Mouse (Mus musculus) splenic B cell, adult 2 months (primary cell): ENCODE data around the gene Nop9.

Source experiments
- DNase-seq: peaks from one replicate; pipeline ENCODE4 v3.0.0-alpha.2; 2011; ENCODE audit warnings: low read depth, low spot score
- H3K27me3 ChIP-seq: 2 replicates; pipeline ENCODE4 v1.6.1; 2012; ENCODE audit warnings: mild to moderate bottlenecking, low read length, moderate library complexity, mixed read lengths; ENCODE audit not compliant: control insufficient read depth, poor library complexity, insufficient read depth, severe bottlenecking
- H3K36me3 ChIP-seq: 2 replicates; pipeline ENCODE4 v1.6.1; 2012; ENCODE audit warnings: mild to moderate bottlenecking, low read length, moderate library complexity, mixed read lengths; ENCODE audit not compliant: control insufficient read depth, poor library complexity, insufficient read depth, severe bottlenecking

Gene Nop9

GRCm38 (mm10) chr14:55745180-55745860, at the start of gene Nop9, which contains the start of gene Dhrs1:
Gene Nop9 (plus strand): TSS chr14:55745693.
Gene Dhrs1 (minus strand): TSS chr14:55745690.
- Histone ChIP-seq H3K36me3 (peaks cover 12% of the 10 kb centered on the region), H3K27me3 (no peaks in the 10 kb centered on the region)
- DNase-seq, result peak; percentile 86

DNA sequence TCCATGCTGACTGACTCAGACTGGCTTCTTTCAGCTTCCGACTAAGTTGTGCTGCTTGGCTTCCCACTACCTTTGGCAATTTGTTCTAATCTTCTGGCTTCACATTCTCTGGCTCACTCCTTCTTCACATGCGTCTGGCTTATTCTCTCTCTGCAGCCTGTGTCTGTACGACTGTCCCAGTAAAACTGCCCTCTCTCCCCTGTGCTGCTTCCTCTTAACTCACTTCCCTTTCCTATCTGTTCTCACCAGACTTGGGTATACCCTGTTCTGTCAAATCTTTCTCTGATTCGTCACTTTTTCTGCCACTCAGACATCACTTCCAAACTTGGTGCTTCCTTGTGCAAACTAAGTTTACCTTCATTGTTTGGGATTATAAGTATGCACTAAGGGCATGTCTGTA, 48.3 kb upstream of the Nop9 start:
- peak; percentile 29 for DNase-seq
- no peaks in the 10 kb centered on the region for H3K36me3 ChIP-seq
- H3K27me3 ChIP-seq, result no peaks in the 10 kb centered on the region

GRCm38 (mm10) chr14:55701131-55701530, 44.4 kb upstream of the Nop9 start:
- Histone ChIP-seq H3K36me3 (no peaks in the 10 kb centered on the region), H3K27me3 (no peaks in the 10 kb centered on the region)
- no peak for DNase-seq

DNA sequence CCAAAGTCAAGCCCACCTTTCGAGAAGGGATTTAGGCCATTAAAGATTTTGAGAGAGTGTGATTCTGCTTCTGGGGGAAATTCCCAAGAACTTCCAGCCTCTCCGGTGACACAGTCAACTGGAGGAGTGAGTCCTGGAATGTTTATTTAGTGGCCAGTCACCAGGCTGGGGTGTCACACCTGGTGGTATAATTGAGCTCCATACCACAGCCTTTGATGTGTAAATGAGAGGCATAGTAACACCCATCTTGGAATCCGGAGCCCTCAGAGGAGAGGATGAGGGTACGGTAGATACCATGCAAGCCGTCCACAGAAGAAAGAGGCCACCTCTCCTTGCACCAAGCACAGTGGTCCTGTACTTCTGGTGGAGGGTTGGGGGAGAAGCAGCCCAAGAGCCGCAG, 42.7 kb upstream of the Nop9 start:
- H3K36me3 ChIP-seq, result no peaks in the 10 kb centered on the region
- DNase-seq, result no peak
- H3K27me3 ChIP-seq, result no peaks in the 10 kb centered on the region

DNA sequence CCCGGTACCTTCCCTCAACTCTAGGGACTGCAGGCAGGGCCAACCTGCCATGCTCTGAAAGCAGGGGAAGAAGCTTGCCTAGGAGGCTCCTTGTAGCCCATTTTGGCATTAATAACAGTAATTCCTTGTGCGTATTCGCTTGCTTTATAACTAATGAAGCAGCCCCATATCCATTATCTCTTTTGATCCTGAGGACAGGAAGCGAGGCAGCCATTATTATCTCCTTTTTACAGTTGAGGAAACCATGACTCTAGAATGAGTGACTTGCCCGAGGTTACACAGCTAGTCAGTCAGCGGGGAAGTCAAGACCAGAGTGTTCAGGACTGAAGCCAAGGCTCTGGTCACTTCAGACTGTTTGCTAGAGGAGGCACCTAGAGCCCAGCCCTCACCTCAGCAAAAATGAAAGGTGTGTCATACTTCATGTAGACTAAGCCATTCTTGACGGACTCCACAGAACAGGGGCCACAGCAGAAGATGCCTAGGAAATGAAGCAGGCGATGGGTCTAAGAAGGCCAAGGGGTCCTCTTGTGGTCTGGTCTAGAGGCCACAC, 39.4 kb upstream of the Nop9 start:
- no peaks in the 10 kb centered on the region for H3K27me3 ChIP-seq
- no peak for DNase-seq

DNA sequence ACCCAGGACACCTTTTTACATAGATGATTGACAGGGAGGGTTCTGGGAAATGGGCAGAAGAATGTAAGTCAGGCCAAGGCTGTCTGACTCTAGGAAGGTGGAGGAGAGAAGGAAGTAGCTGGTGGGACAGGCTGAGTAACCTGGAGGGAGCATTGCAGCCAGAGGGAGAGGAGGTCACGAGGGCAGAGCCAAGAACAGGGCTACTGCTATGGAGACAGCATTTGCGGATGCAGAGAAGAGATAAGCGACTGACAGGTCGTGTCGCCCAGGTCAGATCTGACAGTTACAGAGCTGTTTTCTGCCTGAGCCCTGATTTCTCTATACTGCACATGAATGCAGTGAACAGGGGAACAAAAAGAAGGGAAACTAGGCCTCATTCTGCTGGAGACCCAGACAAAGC, 38.1 kb upstream of the Nop9 start:
- no peak for DNase-seq
- H3K27me3 ChIP-seq, result no peaks in the 10 kb centered on the region
- H3K36me3 ChIP-seq, result no peaks in the 10 kb centered on the region

More for the DNA sequence above, 39.4 kb upstream of the Nop9 start:
- no peaks in the 10 kb centered on the region for H3K36me3 ChIP-seq

DNA sequence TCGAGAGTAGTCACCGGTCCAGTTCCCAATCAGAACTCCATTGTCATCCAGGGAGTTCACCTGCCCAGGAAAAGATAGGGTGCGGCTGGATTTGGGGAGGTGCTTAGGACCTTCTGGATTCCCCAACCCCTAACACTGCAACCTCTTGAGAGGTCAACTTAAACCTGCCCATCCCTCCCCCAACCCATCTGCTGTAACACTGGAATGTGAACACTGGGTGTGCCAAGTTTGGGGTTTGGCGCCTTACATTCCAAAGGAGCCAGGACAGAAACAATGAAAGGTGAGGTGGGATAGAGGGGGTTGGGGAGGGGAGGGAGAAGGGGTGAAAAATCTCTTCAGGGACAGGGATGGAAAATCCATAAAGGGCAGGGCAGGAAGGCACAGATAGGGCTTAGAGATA, 36.0 kb upstream of the Nop9 start:
- DNase-seq, result no peak
- no peaks in the 10 kb centered on the region for H3K36me3 ChIP-seq
- H3K27me3 ChIP-seq, result no peaks in the 10 kb centered on the region; the same call in 1 of the 2 replicates

- peaks cover 1% of the 10 kb centered on the region; the same call in 1 of the 2 replicates for H3K36me3 ChIP-seq
- DNase-seq, result no peak
- H3K27me3 ChIP-seq, result no peaks in the 10 kb centered on the region; the same call in 1 of the 2 replicates
Observed at GRCm38 (mm10) chr14:55711786-55712185, 33.7 kb upstream of the Nop9 start.

DNA sequence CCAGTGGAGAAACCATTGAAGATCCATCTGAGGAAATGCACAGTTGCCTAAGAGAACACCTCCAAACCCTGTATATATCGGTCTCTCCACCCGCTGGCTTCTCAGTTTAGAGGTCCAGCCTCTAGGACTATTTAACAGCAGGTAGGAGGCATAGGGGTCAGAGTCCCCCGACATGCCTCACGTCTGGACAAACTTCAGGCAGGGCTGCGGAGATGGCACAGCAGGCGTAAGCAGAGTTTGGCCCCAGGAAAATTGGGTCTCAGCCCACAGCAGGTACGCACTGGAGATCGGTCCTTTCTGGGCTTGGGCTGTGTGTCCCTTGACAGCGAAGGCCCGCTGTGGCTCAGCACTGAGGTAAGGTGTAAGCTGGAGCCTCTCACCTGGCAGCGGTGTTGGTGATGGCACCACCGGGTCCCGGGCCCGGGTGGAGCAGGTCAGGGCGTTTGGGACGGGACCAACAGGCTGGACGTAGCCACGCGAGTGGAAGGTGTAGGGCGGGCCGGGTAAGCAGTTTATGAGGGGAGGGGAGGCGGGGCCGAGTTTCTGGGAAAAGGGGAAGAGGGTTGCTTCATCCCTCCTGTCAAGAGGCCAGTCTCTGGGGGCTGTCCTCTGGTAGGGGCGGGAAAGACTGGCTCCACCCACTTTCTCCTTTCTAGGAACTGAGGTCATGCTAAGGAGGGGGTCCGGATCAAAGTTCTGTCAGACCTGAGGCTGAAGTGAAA, 32.3 kb upstream of the Nop9 start:
- Histone ChIP-seq H3K36me3 (peaks cover 8% of the 10 kb centered on the region), H3K27me3 (no peaks in the 10 kb centered on the region; the same call in 1 of the 2 replicates)
- no peak for DNase-seq

DNA sequence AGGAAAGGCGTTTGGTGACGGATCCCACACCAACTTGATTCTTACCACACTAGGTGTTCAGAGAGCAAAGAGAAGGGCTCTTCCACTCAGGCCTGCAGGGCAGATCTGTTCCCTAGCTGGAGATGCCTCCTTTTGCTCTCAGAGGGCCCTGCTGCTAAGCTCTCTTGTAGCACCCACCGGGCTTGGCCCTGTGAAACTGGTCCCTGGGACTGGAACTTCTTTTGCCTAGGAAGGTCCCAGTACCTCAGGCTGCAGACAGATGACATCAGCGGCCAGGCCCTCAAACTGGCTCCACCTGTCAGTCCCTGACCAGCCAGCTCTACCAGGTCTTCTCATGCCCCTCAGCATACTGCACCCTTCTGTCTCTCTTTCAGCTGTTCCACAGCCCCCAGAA, 31.8 kb upstream of the Nop9 start, which contains the start of gene Tgm1:
Gene Tgm1 (minus strand): TSS at position 198 of the 394 bp plus-strand sequence.
- no peak for DNase-seq
- Histone ChIP-seq H3K27me3 (no peaks in the 10 kb centered on the region; the same call in 1 of the 2 replicates), H3K36me3 (peaks cover 14% of the 10 kb centered on the region)

DNA sequence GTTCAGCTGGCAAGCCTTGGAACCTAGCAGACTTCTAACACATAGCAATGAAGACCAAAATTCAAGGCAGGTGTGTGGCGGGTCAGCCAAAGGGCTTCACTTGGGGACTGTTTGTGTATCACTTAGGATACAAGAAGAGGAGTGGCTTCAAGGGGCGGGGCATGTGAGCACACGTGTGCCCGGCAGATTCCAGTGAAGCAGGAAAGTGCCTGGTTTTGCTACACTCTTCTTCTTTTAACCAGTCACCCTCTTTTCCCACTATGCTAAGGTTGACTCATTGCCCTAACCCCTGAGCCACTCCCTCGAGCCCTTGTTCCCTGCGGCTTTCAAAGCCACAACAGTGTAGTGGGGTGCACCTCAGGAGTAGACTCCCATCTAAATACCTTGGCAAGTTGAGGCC, 30.6 kb upstream of the Nop9 start:
- no peak for DNase-seq
- H3K27me3 ChIP-seq, result no peaks in the 10 kb centered on the region; the same call in 1 of the 2 replicates
- H3K36me3 ChIP-seq, result peaks cover 23% of the 10 kb centered on the region

DNA sequence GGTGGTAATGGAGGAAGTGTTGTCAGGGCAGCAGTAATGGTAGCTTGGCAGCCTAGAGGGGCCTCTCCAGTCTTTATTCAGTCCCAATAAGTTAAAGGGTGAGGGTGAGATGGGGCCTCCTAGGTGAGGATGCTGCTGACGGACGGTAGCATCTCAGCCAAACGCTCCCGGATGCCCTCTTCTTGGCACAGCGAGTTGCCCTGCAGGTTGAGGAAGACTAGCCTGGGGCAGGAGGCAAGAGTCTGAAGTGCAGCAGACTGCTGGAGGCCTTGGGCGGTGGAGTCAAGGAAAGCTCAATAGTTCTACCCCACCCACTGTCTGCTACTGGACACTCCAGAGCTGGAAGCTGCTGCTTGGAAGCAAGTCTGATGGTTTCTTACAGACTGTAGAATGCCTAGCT, 29.2 kb upstream of the Nop9 start:
- no peak for DNase-seq
- no peaks in the 10 kb centered on the region; the same call in 1 of the 2 replicates for H3K27me3 ChIP-seq
- peaks cover 25% of the 10 kb centered on the region for H3K36me3 ChIP-seq

DNA sequence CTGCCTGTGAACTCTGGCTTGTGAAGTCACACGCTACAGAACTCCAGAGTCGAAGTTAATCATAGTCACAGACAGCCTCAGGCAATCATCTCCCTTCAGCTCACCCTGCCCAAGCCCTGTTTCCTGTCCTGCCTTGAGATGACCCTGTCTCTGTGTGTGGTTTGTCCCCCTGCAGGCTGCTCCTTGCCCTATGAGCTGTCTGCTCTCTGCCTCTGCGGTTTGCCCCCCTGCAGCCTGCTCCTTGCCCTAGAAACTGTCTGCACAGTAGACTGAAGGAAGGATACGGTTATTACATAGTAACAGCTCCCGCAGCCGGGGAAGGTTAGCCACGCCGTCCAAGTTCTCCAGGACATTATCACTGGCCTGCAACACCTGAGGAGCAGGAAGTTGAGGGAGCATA, 28.6 kb upstream of the Nop9 start:
- Histone ChIP-seq H3K27me3 (no peaks in the 10 kb centered on the region; the same call in 1 of the 2 replicates), H3K36me3 (peaks cover 25% of the 10 kb centered on the region)
- no peak for DNase-seq

DNA sequence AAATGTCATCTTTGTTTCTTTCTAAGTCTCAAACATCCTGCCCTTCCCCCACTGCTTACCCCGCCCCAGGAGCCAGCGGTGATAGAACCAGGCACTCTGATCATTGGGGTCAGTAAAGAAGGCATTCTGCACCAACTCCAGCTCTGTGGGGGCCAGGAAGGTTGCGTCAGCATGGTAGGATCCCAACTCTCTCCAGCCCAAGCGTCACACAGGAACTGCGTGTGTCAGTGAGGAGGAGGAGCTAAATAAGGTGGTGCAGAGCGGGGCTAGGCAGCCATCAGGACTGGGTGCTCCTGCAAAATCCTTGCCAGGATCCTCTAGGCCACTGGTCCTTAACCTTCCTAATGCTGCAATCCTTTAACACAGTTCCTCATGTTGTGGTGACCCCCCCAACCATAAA, 25.8 kb upstream of the Nop9 start:
- H3K27me3 ChIP-seq, result no peaks in the 10 kb centered on the region
- no peak for DNase-seq
- H3K36me3 ChIP-seq, result peaks cover 25% of the 10 kb centered on the region

DNA sequence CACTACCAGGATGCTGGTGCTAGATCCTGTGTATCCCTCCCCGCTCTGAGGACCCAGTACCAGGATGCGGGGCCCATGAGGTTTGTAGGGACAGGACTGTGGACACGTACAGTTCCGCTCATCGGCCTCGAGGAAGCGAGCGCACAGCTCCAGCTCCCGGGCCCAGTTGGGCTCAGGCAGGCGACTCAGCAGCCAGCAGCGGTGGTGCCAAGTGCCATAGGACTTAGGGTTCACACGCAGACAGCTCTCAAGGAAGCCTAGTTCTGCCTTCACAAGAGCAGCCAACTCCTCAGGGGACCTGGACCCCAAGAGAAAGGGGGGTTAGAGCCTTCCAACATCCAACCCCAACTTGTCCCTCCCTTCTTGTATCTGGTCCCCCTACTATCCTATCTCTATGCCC, 24.8 kb upstream of the Nop9 start:
- Histone ChIP-seq H3K36me3 (peaks cover 25% of the 10 kb centered on the region), H3K27me3 (no peaks in the 10 kb centered on the region)
- no peak for DNase-seq
